Mouse (Mus musculus): ENCODE results near the gene S100a2. TPM values are rescaled to one million over a fixed set of nuclear protein-coding genes. Genes with fewer than 3 reads are reported as not detected.

Gene S100a2
- polyA plus RNA-seq, 1 experiment from 2014 or later, result not detected

GRCm38 (mm10) chr3:90582156-90582555 is 7.9 kb upstream of the S100a2 start:
- WGBS, result 97% methylated on average over 1 of the region's 1 CpGs
- H3K9ac ChIP-seq (replicated peaks), result no peak overlapping the region
- H3K27me3 ChIP-seq, result no peaks in the 10 kb centered on the region

DNA sequence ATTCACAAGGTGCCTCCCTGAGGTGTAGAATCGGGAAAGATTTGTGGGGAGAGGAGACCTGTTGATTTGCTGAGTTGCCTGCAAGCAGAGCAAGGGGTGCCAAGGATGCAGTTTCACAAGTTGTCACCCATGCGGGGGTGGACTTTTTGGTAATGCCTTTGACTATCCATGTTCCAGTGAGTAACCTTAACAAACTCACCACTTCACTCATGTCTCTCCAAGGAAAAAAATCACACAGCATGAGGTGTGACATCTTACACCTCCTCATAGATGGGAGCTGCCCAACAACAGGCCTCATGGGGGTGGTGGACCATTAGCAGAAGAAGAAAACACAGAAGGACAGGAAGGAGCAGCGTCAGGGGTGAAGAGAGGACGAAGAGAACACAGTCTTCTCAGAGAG is 7.5 kb upstream of the S100a2 start:
- no peaks in the 10 kb centered on the region for H3K9me3 ChIP-seq
- no peaks in the 10 kb centered on the region for H3K4me1 ChIP-seq
- 91% methylated on average over 4 of the region's 4 CpGs for WGBS
- H3K36me3 ChIP-seq, result no peaks in the 10 kb centered on the region
- no peaks in the 10 kb centered on the region for H3K27me3 ChIP-seq
- H3K4me3 ChIP-seq, result no peak overlapping the region
- no peak overlapping the region for H3K4me2 ChIP-seq (replicated peaks)
- no peak overlapping the region for H3K9ac ChIP-seq (replicated peaks)
- no peak for ATAC-seq (replicated peaks)
- H3K27ac ChIP-seq (replicated peaks), result no peak overlapping the region

More at GRCm38 (mm10) chr3:90582156-90582555, 7.9 kb upstream of the S100a2 start:
- Histone ChIP-seq H3K4me2 (replicated peaks) (no peak overlapping the region), H3K4me3 (no peak overlapping the region), H3K27ac (replicated peaks) (no peak overlapping the region), H3K9me3 (no peaks in the 10 kb centered on the region), H3K36me3 (no peaks in the 10 kb centered on the region), H3K4me1 (no peaks in the 10 kb centered on the region)
- ATAC-seq (replicated peaks), result no peak

DNA sequence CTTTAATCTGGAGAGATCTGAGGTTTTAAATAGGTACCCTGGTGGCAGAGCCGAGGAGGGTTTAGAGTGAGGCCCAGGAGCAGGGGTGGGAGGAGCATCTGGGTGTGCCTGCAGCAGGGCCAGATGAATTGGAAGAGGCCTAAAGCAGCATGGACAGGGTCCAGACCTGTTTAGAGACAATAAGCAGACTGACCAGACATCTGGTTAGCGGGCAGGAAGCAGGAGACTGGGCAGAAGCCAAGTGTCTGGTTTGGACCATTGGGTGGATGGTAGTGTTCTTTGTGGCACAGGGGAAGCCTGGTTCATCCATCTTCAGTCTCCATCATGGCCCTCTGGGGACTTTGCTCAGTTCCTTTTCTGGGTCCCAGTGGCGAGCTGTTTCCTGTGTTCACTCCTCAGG is 6.2 kb upstream of the S100a2 start:
- Histone ChIP-seq H3K27ac (replicated peaks) (no peak overlapping the region), H3K36me3 (no peaks in the 10 kb centered on the region), H3K4me3 (no peak overlapping the region), H3K9ac (replicated peaks) (no peak overlapping the region), H3K4me1 (no peaks in the 10 kb centered on the region), H3K27me3 (no peaks in the 10 kb centered on the region), H3K4me2 (replicated peaks) (no peak overlapping the region), H3K9me3 (no peaks in the 10 kb centered on the region)
- 56% methylated on average over 3 of the region's 3 CpGs for WGBS
- no peak for ATAC-seq (replicated peaks)

GRCm38 (mm10) chr3:90585595-90585994 is 4.5 kb upstream of the S100a2 start:
- H3K4me1 ChIP-seq, result no peaks in the 10 kb centered on the region
- H3K9ac ChIP-seq (replicated peaks), result no peak overlapping the region
- no peaks in the 10 kb centered on the region for H3K9me3 ChIP-seq
- ATAC-seq (replicated peaks), result peak; percentile 35
- no peaks in the 10 kb centered on the region for H3K27me3 ChIP-seq
- 35% methylated on average over 5 of the region's 5 CpGs for WGBS
- H3K4me2 ChIP-seq (replicated peaks), result no peak overlapping the region
- no peaks in the 10 kb centered on the region for H3K36me3 ChIP-seq
- no peak overlapping the region for H3K4me3 ChIP-seq
- no peak overlapping the region for H3K27ac ChIP-seq (replicated peaks)

DNA sequence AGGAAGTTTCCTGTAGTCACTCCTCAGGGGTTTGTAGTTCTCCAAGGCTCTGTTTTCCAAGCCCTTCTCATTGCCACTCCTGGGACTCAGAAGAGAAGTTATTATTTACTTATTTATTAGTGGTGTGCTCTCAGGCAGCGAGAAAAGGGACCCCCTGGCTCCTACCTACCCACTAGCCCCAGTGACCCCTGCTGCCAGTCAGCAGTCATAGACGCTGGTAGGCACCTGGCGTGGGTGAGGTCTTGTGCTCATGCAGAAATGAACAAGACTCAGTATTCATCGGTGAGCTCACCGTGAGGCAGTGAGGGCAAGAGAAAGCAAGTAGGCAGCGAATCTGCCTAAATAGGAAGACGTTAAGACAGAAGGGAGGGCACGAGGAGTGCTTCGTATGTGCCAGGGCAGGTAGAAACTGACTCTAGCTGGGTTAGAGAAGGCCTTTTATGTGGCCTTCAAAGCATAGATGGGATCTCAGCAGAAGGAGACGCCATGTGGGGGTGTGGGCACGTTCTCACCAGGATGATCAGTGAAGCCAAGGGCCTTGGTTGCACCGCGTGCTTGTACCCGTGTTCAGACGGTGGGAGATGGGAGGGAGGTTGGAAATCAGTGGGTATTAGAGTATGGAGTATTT is 3.9 kb upstream of the S100a2 start:
- no peak for ATAC-seq (replicated peaks)
- Histone ChIP-seq H3K36me3 (no peaks in the 10 kb centered on the region), H3K4me3 (no peak overlapping the region), H3K9me3 (no peaks in the 10 kb centered on the region), H3K4me2 (replicated peaks) (no peak overlapping the region), H3K9ac (replicated peaks) (no peak overlapping the region), H3K4me1 (no peaks in the 10 kb centered on the region), H3K27ac (replicated peaks) (no peak overlapping the region), H3K27me3 (no peaks in the 10 kb centered on the region)
- 84% methylated on average over 15 of the region's 15 CpGs for WGBS

- no peak overlapping the region for H3K27ac ChIP-seq (replicated peaks)
- no peak overlapping the region for H3K9ac ChIP-seq (replicated peaks)
- H3K4me2 ChIP-seq (replicated peaks), result no peak overlapping the region
- H3K27me3 ChIP-seq, result no peaks in the 10 kb centered on the region
- no peaks in the 10 kb centered on the region for H3K9me3 ChIP-seq
- no peaks in the 10 kb centered on the region for H3K36me3 ChIP-seq
- ATAC-seq (replicated peaks), result no peak
- H3K4me1 ChIP-seq, result no peaks in the 10 kb centered on the region
- WGBS, result 76% methylated on average over 10 of the region's 10 CpGs
- H3K4me3 ChIP-seq, result no peak overlapping the region
Measured at GRCm38 (mm10) chr3:90586906-90587305, 3.1 kb upstream of the S100a2 start.

DNA sequence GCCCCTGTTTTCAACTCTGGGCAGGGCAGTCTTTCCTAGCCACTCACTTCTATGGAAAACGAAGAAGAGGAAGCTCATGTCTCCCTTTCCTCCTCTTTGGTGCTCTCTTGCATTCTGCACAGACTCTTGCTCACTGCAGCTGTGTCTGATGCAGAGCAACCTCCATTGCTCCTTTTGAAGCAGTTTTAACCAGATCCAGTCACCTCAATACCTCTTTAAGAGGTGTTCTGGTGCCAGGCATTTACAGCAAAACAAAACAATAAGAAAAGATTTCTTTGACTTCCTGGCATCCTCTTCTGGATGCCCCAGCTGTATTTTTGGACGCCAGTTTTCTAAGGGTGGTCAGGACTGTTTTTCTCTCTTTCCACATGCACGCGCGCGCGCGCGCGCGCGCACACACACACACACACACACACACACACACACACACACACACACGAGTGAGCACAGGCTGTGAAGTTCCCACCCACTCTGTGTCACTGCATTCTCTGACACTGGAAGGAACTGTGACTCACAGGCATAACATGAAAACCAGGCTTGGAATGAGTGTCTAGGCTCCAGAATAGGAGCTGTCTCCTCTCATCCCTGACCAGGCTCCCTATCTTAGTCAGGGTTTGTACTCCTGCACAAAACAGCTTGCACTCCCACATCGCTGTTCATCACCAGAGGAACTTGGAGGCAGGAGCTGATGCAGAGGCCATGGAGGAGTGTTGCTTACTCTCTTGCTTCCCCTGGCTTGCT is 2.5 kb upstream of the S100a2 start:
- H3K9me3 ChIP-seq, result no peaks in the 10 kb centered on the region
- no peak overlapping the region for H3K4me2 ChIP-seq (replicated peaks)
- no peak overlapping the region for H3K9ac ChIP-seq (replicated peaks)
- no peak overlapping the region for H3K27ac ChIP-seq (replicated peaks)
- H3K4me3 ChIP-seq, result no peak overlapping the region
- no peaks in the 10 kb centered on the region for H3K36me3 ChIP-seq
- no peaks in the 10 kb centered on the region for H3K27me3 ChIP-seq
- WGBS, result 88% methylated on average over 14 of the region's 14 CpGs
- H3K4me1 ChIP-seq, result no peaks in the 10 kb centered on the region
- no peak for ATAC-seq (replicated peaks)

DNA sequence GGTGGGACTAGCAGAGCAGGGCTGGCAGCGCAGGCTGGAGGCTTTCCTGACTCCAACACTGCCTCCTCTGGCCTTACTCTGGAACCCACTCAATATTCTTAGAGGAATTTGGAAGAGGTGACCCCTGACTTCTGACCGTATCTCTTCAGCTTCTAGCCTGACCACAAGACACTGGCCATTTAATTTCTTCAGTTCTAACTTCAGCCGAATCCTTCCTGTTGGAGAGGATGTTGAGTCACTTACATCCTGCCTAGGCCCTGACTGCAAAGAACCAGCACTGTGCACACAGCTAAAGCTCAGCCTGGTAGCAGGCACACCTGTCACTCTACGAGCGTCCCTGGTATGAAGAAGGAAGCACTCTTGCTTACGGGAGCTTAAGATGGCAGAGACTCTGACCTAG is 657 bp upstream of the S100a2 start:
- H3K27ac ChIP-seq (replicated peaks), result no peak overlapping the region
- 85% methylated on average over 6 of the region's 6 CpGs for WGBS
- no peaks in the 10 kb centered on the region for H3K27me3 ChIP-seq
- no peak overlapping the region for H3K9ac ChIP-seq (replicated peaks)
- ATAC-seq (replicated peaks), result no peak
- H3K4me3 ChIP-seq, result no peak overlapping the region
- H3K9me3 ChIP-seq, result no peaks in the 10 kb centered on the region
- no peaks in the 10 kb centered on the region for H3K4me1 ChIP-seq
- no peaks in the 10 kb centered on the region for H3K36me3 ChIP-seq
- no peak overlapping the region for H3K4me2 ChIP-seq (replicated peaks)

GRCm38 (mm10) chr3:90594466-90594865 is 4.4 kb downstream of the S100a2 start:
- no peaks in the 10 kb centered on the region for H3K27me3 ChIP-seq
- H3K27ac ChIP-seq (replicated peaks), result no peak overlapping the region
- 82% methylated on average over 1 of the region's 1 CpGs for WGBS
- H3K36me3 ChIP-seq, result no peaks in the 10 kb centered on the region
- no peak overlapping the region for H3K9ac ChIP-seq (replicated peaks)
- no peak overlapping the region for H3K4me2 ChIP-seq (replicated peaks)
- no peaks in the 10 kb centered on the region for H3K4me1 ChIP-seq
- no peaks in the 10 kb centered on the region for H3K9me3 ChIP-seq
- H3K4me3 ChIP-seq, result no peak overlapping the region
- no peak for ATAC-seq (replicated peaks)

DNA sequence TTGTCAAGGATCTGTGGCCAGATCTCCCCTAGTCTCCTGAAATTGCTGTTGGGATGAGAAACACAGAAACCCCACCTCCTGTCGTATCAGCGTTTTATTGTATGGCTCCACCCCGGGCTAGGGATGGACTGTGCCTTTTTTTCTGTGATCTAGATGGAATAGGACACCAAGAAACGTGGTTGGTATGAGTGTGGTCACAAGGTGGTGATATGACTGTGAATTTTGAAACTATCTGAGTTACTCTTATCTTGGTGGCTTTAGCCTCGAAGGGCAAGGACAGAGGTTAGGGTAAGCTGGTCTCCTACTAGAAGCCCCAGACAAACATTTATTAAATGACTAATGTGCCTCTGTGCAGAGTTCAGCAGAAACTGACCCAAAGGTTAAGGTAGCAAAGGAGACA is 5.5 kb downstream of the S100a2 start:
- H3K27me3 ChIP-seq, result no peaks in the 10 kb centered on the region

DNA sequence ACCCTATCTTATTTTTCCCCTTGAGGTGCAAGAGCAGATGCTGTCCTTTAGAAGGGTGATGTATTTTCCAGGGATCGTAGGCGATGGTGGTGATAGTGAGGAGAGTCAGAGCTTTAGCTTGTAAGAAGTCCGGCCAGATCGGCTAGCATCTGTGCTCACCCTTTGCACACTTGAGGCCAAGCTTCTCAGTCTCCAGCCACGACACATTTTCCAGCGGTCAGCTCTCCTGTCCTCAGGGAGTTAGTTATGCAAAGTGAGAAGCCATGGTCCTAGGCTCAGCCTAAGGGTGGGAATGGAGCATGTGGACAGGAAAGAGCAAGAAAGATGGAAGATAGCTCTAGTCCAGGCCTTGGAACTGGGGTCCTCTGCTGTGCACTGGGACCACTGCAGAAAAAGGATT is 6.8 kb downstream of the S100a2 start:
- H3K27me3 ChIP-seq, result no peaks in the 10 kb centered on the region
- no peak overlapping the region for H3K4me2 ChIP-seq (replicated peaks)
- H3K36me3 ChIP-seq, result no peaks in the 10 kb centered on the region
- WGBS, result 91% methylated on average over 6 of the region's 6 CpGs
- H3K4me1 ChIP-seq, result no peaks in the 10 kb centered on the region
- no peak overlapping the region for H3K9ac ChIP-seq (replicated peaks)
- H3K27ac ChIP-seq (replicated peaks), result no peak overlapping the region
- H3K9me3 ChIP-seq, result no peaks in the 10 kb centered on the region
- no peak overlapping the region for H3K4me3 ChIP-seq
- ATAC-seq (replicated peaks), result no peak

More for the DNA sequence above, 5.5 kb downstream of the S100a2 start:
- no peak for ATAC-seq (replicated peaks)
- H3K9me3 ChIP-seq, result no peaks in the 10 kb centered on the region
- H3K9ac ChIP-seq (replicated peaks), result no peak overlapping the region
- H3K36me3 ChIP-seq, result no peaks in the 10 kb centered on the region
- no peak overlapping the region for H3K4me3 ChIP-seq
- H3K4me2 ChIP-seq (replicated peaks), result no peak overlapping the region
- WGBS, result 80% methylated on average over 5 of the region's 5 CpGs
- H3K27ac ChIP-seq (replicated peaks), result no peak overlapping the region
- no peaks in the 10 kb centered on the region for H3K4me1 ChIP-seq

DNA sequence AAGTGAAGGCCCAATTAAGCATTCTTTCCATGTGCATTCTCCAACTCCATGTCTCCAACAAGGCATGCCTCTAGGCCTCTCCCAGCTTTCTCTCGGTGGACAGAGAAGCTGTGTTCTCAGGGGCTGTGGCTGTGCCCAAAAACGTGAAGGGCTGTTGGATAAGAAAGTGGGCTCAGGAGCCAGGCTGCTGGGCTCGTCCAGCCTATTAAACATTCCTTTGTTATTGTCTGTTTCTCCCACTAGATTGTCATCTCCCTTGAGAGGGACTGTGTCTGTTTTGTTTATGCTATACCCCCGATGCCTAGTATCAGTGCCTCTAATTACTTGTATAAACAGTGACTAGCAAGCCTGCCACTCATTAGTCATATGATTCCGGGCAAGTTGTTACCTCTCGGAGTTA is 7.7 kb downstream of the S100a2 start:
- no peak overlapping the region for H3K27ac ChIP-seq (replicated peaks)
- no peak overlapping the region for H3K9ac ChIP-seq (replicated peaks)
- no peak overlapping the region for H3K4me3 ChIP-seq
- no peaks in the 10 kb centered on the region for H3K4me1 ChIP-seq
- H3K9me3 ChIP-seq, result no peaks in the 10 kb centered on the region
- H3K27me3 ChIP-seq, result no peaks in the 10 kb centered on the region
- H3K4me2 ChIP-seq (replicated peaks), result no peak overlapping the region
- no peaks in the 10 kb centered on the region for H3K36me3 ChIP-seq
- 45% methylated on average over 6 of the region's 6 CpGs for WGBS
- no peak for ATAC-seq (replicated peaks)

GRCm38 (mm10) chr3:90598212-90598611 is 8.2 kb downstream of the S100a2 start:
- H3K4me1 ChIP-seq, result no peaks in the 10 kb centered on the region
- H3K4me2 ChIP-seq (replicated peaks), result no peak overlapping the region
- ATAC-seq (replicated peaks), result no peak
- no peak overlapping the region for H3K9ac ChIP-seq (replicated peaks)
- H3K4me3 ChIP-seq, result no peak overlapping the region
- 84% methylated on average over 4 of the region's 4 CpGs for WGBS
- no peaks in the 10 kb centered on the region for H3K27me3 ChIP-seq
- no peaks in the 10 kb centered on the region for H3K36me3 ChIP-seq
- no peak overlapping the region for H3K27ac ChIP-seq (replicated peaks)
- H3K9me3 ChIP-seq, result no peaks in the 10 kb centered on the region

Measured in forebrain, embryonic 15.5 days (tissue).